Mouse (Mus musculus): ENCODE data around the gene Ankrd2. TPM values are rescaled to one million over a fixed set of nuclear protein-coding genes. Genes with fewer than 3 reads are reported as not detected.
"Not testable (repeated sequence)": the region's sequence is repeated elsewhere in the genome, so short reads cannot be mapped to it uniquely, and the experiment has no call there.

The Ankrd2 gene
- polyA plus RNA-seq, 1 experiment from 2014 or later = 0.11 TPM

- not testable (repeated sequence) for H3K9me3 ChIP-seq (replicated peaks); H3K36me3 ChIP-seq; H3K4me2 ChIP-seq; H3K9ac ChIP-seq; H3K4me3 ChIP-seq; H3K27ac ChIP-seq; ATAC-seq; H3K27me3 ChIP-seq (replicated peaks)
- H3K4me1 ChIP-seq = peaks cover 39% of the 10 kb centered on the region
- 72% methylated on average over 5 of the region's 5 CpGs for WGBS (ENCODE audit: insufficient replicate concordance)
Observed at GRCm38 (mm10) chr19:42081613-42082012, 45.8 kb downstream of the Ankrd2 start.

- H3K27ac ChIP-seq = no peak overlapping the region
Observed at GRCm38 (mm10) chr19:42085690-42086089, 49.9 kb downstream of the Ankrd2 start.

GRCm38 (mm10) chr19:42086166-42086565 is 50.4 kb downstream of the Ankrd2 start, which contains the start of gene Morn4:
TSS of gene Morn4 (minus strand) at chr19:42086357.
- Histone ChIP-seq H3K4me2 (peak within 1 kb of the TSS; percentile 91), H3K9me3 (replicated peaks) (no peaks in the 10 kb centered on the region), H3K9ac (peak within 1 kb of the TSS; percentile 66), H3K4me3 (peak within 1 kb of the TSS; percentile 70), H3K27ac (no peak within 1 kb of the TSS), H3K27me3 (replicated peaks) (no peaks in the 10 kb centered on the region), H3K36me3 (no peaks in the 10 kb centered on the region), H3K4me1 (peaks cover 33% of the 10 kb centered on the region)
- 2% methylated on average over 21 of the region's 21 CpGs for WGBS (ENCODE audit: insufficient replicate concordance)
- ATAC-seq = peak; percentile 20; the same call in 1 of the 2 replicates

More at GRCm38 (mm10) chr19:42085690-42086089, 49.9 kb downstream of the Ankrd2 start:
- Histone ChIP-seq H3K4me2 (peak overlapping the region; percentile 91), H3K4me3 (peak overlapping the region; percentile 70), H3K36me3 (no peaks in the 10 kb centered on the region), H3K9ac (peak overlapping the region; percentile 66), H3K27me3 (replicated peaks) (no peaks in the 10 kb centered on the region), H3K4me1 (peaks cover 32% of the 10 kb centered on the region), H3K9me3 (replicated peaks) (no peaks in the 10 kb centered on the region)
- no peak for ATAC-seq
- WGBS (ENCODE audit: insufficient replicate concordance) = 16% methylated on average over 10 of the region's 10 CpGs

- 20% methylated on average over 14 of the region's 14 CpGs for WGBS (ENCODE audit: insufficient replicate concordance)
- Histone ChIP-seq H3K9ac (peak overlapping the region; percentile 57), H3K27me3 (replicated peaks) (no peaks in the 10 kb centered on the region), H3K4me2 (peak overlapping the region; percentile 96), H3K4me1 (peaks cover 47% of the 10 kb centered on the region), H3K36me3 (peaks cover 6% of the 10 kb centered on the region; the same call in 1 of the 2 replicates), H3K27ac (peak overlapping the region; percentile 91), H3K9me3 (replicated peaks) (no peaks in the 10 kb centered on the region), H3K4me3 (peak overlapping the region; percentile 99)
- ATAC-seq = no peak
Observed at GRCm38 (mm10) chr19:42089103-42089747, 53.4 kb downstream of the Ankrd2 start.

GRCm38 (mm10) chr19:42089748-42090595 is 54.2 kb downstream of the Ankrd2 start, which contains the start of gene Pi4k2a:
TSS of gene Pi4k2a (plus strand) at chr19:42090470.
- peaks cover 47% of the 10 kb centered on the region for H3K4me1 ChIP-seq
- peak within 1 kb of the TSS; percentile 93 for H3K27ac ChIP-seq
- ATAC-seq = peak; percentile 98
- H3K9me3 ChIP-seq (replicated peaks) = no peaks in the 10 kb centered on the region
- H3K9ac ChIP-seq = peak within 1 kb of the TSS; percentile 90
- peaks cover 13% of the 10 kb centered on the region; the same call in 1 of the 2 replicates for H3K36me3 ChIP-seq
- no peaks in the 10 kb centered on the region for H3K27me3 ChIP-seq (replicated peaks)
- H3K4me2 ChIP-seq = peak within 1 kb of the TSS; percentile 96
- peak within 1 kb of the TSS; percentile 99 for H3K4me3 ChIP-seq
- 1% methylated on average over 54 of the region's 55 CpGs for WGBS (ENCODE audit: insufficient replicate concordance)

GRCm38 (mm10) chr19:42090637-42091141 is 54.9 kb downstream of the Ankrd2 start:
- H3K27ac ChIP-seq = peak overlapping the region; percentile 93
- under 1% methylated on average over 52 of the region's 52 CpGs for WGBS (ENCODE audit: insufficient replicate concordance)

More at GRCm38 (mm10) chr19:42090637-42091141, 54.9 kb downstream of the Ankrd2 start:
- H3K36me3 ChIP-seq = peaks cover 15% of the 10 kb centered on the region; the same call in 1 of the 2 replicates
- peak overlapping the region; percentile 99 for H3K4me3 ChIP-seq
- H3K9ac ChIP-seq = peak overlapping the region; percentile 90
- H3K27me3 ChIP-seq (replicated peaks) = no peaks in the 10 kb centered on the region
- peak overlapping the region; percentile 96 for H3K4me2 ChIP-seq
- ATAC-seq = peak; percentile 48
- H3K9me3 ChIP-seq (replicated peaks) = no peaks in the 10 kb centered on the region
- peaks cover 44% of the 10 kb centered on the region for H3K4me1 ChIP-seq

Other genes with a start within 250 kb of the Ankrd2 start
- 37.6 and 40.7 TPM in 2 replicates for gene Arhgap19, start 234.0 kb upstream of the Ankrd2 start, polyA plus RNA-seq (2016; fragmentation: Nextera tagmentation; extraction: Ambion mirVana)
- 16.5 and 17.2 TPM in 2 replicates for gene Frat1, start 206.0 kb upstream of the Ankrd2 start, polyA plus RNA-seq (2016; fragmentation: Nextera tagmentation; extraction: Ambion mirVana)
- gene Frat2, start 187.9 kb upstream of the Ankrd2 start, polyA plus RNA-seq (2016; fragmentation: Nextera tagmentation; extraction: Ambion mirVana) = 12.0 and 14.0 TPM in 2 replicates
- 25.0 and 26.7 TPM in 2 replicates for gene Rrp12, start 139.8 kb upstream of the Ankrd2 start, polyA plus RNA-seq (2016; fragmentation: Nextera tagmentation; extraction: Ambion mirVana)
- gene Pgam1, start 124.1 kb upstream of the Ankrd2 start, polyA plus RNA-seq (2016; fragmentation: Nextera tagmentation; extraction: Ambion mirVana) = 355 and 377 TPM in 2 replicates
- gene Exosc1, start 102.6 kb upstream of the Ankrd2 start, polyA plus RNA-seq (2016; fragmentation: Nextera tagmentation; extraction: Ambion mirVana) = 72.7 and 75.0 TPM in 2 replicates
- gene Zdhhc16, start 102.5 kb upstream of the Ankrd2 start, polyA plus RNA-seq (2016; fragmentation: Nextera tagmentation; extraction: Ambion mirVana) = 47.3 and 48.1 TPM in 2 replicates
- 18.3 and 20.9 TPM in 2 replicates for gene Mms19, start 54.8 kb upstream of the Ankrd2 start, polyA plus RNA-seq (2016; fragmentation: Nextera tagmentation; extraction: Ambion mirVana)
- 5.6 and 5.7 TPM in 2 replicates for gene Ubtd1, start 54.2 kb upstream of the Ankrd2 start, polyA plus RNA-seq (2016; fragmentation: Nextera tagmentation; extraction: Ambion mirVana)
- 11.6 and 11.9 TPM in 2 replicates for gene Hoga1, start 9.6 kb downstream of the Ankrd2 start, polyA plus RNA-seq (2016; fragmentation: Nextera tagmentation; extraction: Ambion mirVana)
- gene 4933411K16Rik, start 16.2 kb downstream of the Ankrd2 start, polyA plus RNA-seq (2016; fragmentation: Nextera tagmentation; extraction: Ambion mirVana) = 0.08 TPM in 1 of 2 replicates, not detected in the other
- gene Morn4, start 50.4 kb downstream of the Ankrd2 start, polyA plus RNA-seq (2016; fragmentation: Nextera tagmentation; extraction: Ambion mirVana) = 4.4 and 4.6 TPM in 2 replicates
- gene Pi4k2a, start 54.5 kb downstream of the Ankrd2 start, polyA plus RNA-seq (2016; fragmentation: Nextera tagmentation; extraction: Ambion mirVana) = 17.3 and 18.7 TPM in 2 replicates
- gene Avpi1, start 93.1 kb downstream of the Ankrd2 start, polyA plus RNA-seq (2016; fragmentation: Nextera tagmentation; extraction: Ambion mirVana) = 14.7 and 14.9 TPM in 2 replicates
- 4.6 and 5.3 TPM in 2 replicates for gene Marveld1, start 111.4 kb downstream of the Ankrd2 start, polyA plus RNA-seq (2016; fragmentation: Nextera tagmentation; extraction: Ambion mirVana)
- gene Zfyve27, start 128.0 kb downstream of the Ankrd2 start, polyA plus RNA-seq (2016; fragmentation: Nextera tagmentation; extraction: Ambion mirVana) = 11.6 and 13.2 TPM in 2 replicates
- gene Sfrp5, start 166.3 kb downstream of the Ankrd2 start, polyA plus RNA-seq (2016; fragmentation: Nextera tagmentation; extraction: Ambion mirVana) = 1.6 and 2.2 TPM in 2 replicates
- 0.04 TPM in 1 of 2 replicates, not detected in the other for gene Golga7b, start 211.6 kb downstream of the Ankrd2 start, polyA plus RNA-seq (2016; fragmentation: Nextera tagmentation; extraction: Ambion mirVana)

Measured in liver, embryonic 12.5 days (tissue).